Mouse (Mus musculus) gastrocnemius, adult 8-10 months (tissue): ENCODE data around the gene Olfr362. TPM values are rescaled to one million over a fixed set of nuclear protein-coding genes. Genes with fewer than 3 reads are reported as not detected.
"Not testable (repeated sequence)": the region's sequence is repeated elsewhere in the genome, so short reads cannot be mapped to it uniquely, and the experiment has no call there.

Experiments
- DNase-seq, 2 experiments: peaks; one replicate each; pipeline ENCODE4 v3.0.0; 2022; ENCODE audit warnings: low spot score in 2 of 2
- total RNA-seq, 4 experiments: library from RNA; stranded (reverse); gene quantifications; 2 replicates each; pipeline ENCODE4 v1.2.4; 2022

Olfr362 gene
- total RNA-seq, result not detected

DNA sequence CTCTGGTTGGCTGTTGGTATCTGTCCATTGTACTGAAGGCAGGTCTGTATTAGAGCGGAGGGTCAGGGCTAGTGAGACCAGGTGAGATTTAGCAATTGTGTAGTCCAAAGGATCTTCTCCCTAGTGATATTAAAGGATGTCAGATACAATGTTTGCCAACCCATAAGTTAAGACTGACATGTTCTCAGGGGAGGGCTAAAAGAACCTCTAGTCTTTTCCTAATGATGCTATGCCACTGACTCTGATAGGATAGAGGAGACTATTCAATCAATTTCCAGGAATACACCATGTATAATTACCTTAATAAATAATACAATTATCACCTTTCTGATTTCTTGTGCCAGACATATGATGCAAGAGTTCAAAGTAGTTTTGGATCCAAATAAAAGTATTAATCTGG is at the start of gene Olfr362:
TSS of gene Olfr362 (minus strand) at position 101 of the 400 bp plus-strand sequence.
- no peak for DNase-seq

DNA sequence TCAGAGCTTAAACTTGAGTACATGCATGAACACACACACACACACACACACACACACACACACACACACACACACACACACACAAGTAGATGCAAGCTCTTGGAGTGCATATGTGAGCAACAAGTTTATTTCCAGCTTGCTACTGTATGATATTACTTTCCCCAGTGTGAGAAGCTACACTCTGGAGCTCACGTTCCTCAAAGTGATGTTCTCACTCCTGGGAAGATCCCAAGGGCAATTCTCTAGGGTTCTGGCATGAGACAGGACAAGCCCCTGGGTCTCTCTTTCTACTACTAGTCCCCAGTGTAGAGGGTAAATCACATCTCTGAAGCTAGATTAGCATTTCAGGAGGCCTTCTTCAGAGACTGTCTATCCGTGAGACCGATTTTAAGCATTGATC is 21.3 kb upstream of the Olfr362 start, which contains the start of gene Olfr364-ps1:
TSS of gene Olfr364-ps1 (plus strand) at position 301 of the 400 bp plus-strand sequence.
- no peak for DNase-seq

- not testable (repeated sequence) for DNase-seq
Measured at GRCm38 (mm10) chr2:37089190-37089589, 28.5 kb downstream of the Olfr362 start, which contains the start of gene Olfr361. Olfr361 (minus strand) TSS chr2:37089290.

GRCm38 (mm10) chr2:37065446-37065845 is 52.3 kb downstream of the Olfr362 start, which contains the start of gene Olfr360:
Olfr360 (plus strand) TSS chr2:37065746.
- DNase-seq, result no peak

Other genes with a start within 250 kb of the Olfr362 start
- not detected for gene Olfr352, start 249.4 kb downstream of the Olfr362 start, total RNA-seq
- not detected for gene Olfr353, start 225.0 kb downstream of the Olfr362 start, total RNA-seq
- gene Olfr354, start 212.2 kb downstream of the Olfr362 start, total RNA-seq, result not detected
- not detected for gene Olfr355, start 189.0 kb downstream of the Olfr362 start, total RNA-seq
- gene Olfr356, start 180.8 kb downstream of the Olfr362 start, total RNA-seq, result not detected
- gene Olfr357, start 124.1 kb downstream of the Olfr362 start, total RNA-seq, result not detected
- gene Olfr358, start 108.6 kb downstream of the Olfr362 start, total RNA-seq, result not detected
- gene Olfr360, start 52.2 kb downstream of the Olfr362 start, total RNA-seq, result not detected
- gene Olfr361, start 28.6 kb downstream of the Olfr362 start, total RNA-seq, result not detected
- gene Olfr364-ps1, start 21.4 kb upstream of the Olfr362 start, total RNA-seq, result not detected
- gene Olfr365, start 70.3 kb upstream of the Olfr362 start, total RNA-seq, result not detected
- not detected for gene Olfr366, start 93.7 kb upstream of the Olfr362 start, total RNA-seq
- not detected for gene Olfr368, start 208.6 kb upstream of the Olfr362 start, total RNA-seq
- gene Pdcl, start 241.4 kb upstream of the Olfr362 start, total RNA-seq, result 10 to 100 TPM in 1 of 4 experiments, 1 to 10 TPM in 3; 8.2 to 11.7 (median 8.9) TPM